Mouse (Mus musculus): ENCODE data around the gene Mpi. TPM values are rescaled to one million over a fixed set of nuclear protein-coding genes. Genes with fewer than 3 reads are reported as not detected.

The Mpi gene
- polyA plus RNA-seq (2015; fragmentation: Nextera tagmentation; extraction: Ambion mirVana) = 58.4 and 59.4 TPM in 2 replicates

GRCm38 (mm10) chr9:57552139-57552887 is at the start of gene Mpi:
Gene Mpi, minus strand, starts transcription at chr9:57552763.
- Histone ChIP-seq H3K4me2 (ENCODE audit: low read depth, low read length) (peak within 1 kb of the TSS; percentile 85), H3K4me3 (ENCODE audit: low read length) (peak within 1 kb of the TSS; percentile 73), H3K27me3 (replicated peaks; ENCODE audit: control insufficient read depth, insufficient read depth, low read length) (no peaks in the 10 kb centered on the region), H3K27ac (ENCODE audit: low read length) (peak within 1 kb of the TSS; percentile 55; the same call in 1 of the 2 replicates), H3K36me3 (ENCODE audit: control insufficient read depth, insufficient read depth, low read length) (0 out of 2 replicates have a peak, but pooled peaks cover 3% of the 10 kb centered on the region), H3K9me3 (ENCODE audit: control insufficient read depth, low read length) (no peaks in the 10 kb centered on the region), H3K4me1 (ENCODE audit: control insufficient read depth, insufficient read depth, low read length) (peaks cover 35% of the 10 kb centered on the region), H3K9ac (ENCODE audit: low read depth, low read length) (peak within 1 kb of the TSS; percentile 75)
- ATAC-seq = peak; percentile 34
- WGBS = 3% methylated on average over 28 of the region's 28 CpGs

GRCm38 (mm10) chr9:57602098-57602497 is 49.5 kb upstream of the Mpi start:
- Histone ChIP-seq H3K4me2 (ENCODE audit: low read depth, low read length) (no peak overlapping the region), H3K36me3 (ENCODE audit: control insufficient read depth, insufficient read depth, low read length) (no peaks in the 10 kb centered on the region), H3K4me1 (ENCODE audit: control insufficient read depth, insufficient read depth, low read length) (peaks cover 27% of the 10 kb centered on the region), H3K27ac (ENCODE audit: low read length) (no peak overlapping the region), H3K27me3 (replicated peaks; ENCODE audit: control insufficient read depth, insufficient read depth, low read length) (peaks cover 10% of the 10 kb centered on the region), H3K9me3 (ENCODE audit: control insufficient read depth, low read length) (no peaks in the 10 kb centered on the region), H3K9ac (ENCODE audit: low read depth, low read length) (no peak overlapping the region), H3K4me3 (ENCODE audit: low read length) (no peak overlapping the region)
- ATAC-seq = no peak
- WGBS = 58% methylated on average over 8 of the region's 8 CpGs

- H3K9me3 ChIP-seq (ENCODE audit: control insufficient read depth, low read length) = no peaks in the 10 kb centered on the region
- ATAC-seq = 0 out of 2 replicates have a peak, but pooled peaks have one; percentile 21
- no peak overlapping the region for H3K4me3 ChIP-seq (ENCODE audit: low read length)
- peaks cover 27% of the 10 kb centered on the region for H3K4me1 ChIP-seq (ENCODE audit: control insufficient read depth, insufficient read depth, low read length)
- peaks cover 7% of the 10 kb centered on the region for H3K27me3 ChIP-seq (replicated peaks; ENCODE audit: control insufficient read depth, insufficient read depth, low read length)
- no peak overlapping the region for H3K4me2 ChIP-seq (ENCODE audit: low read depth, low read length)
- H3K36me3 ChIP-seq (ENCODE audit: control insufficient read depth, insufficient read depth, low read length) = no peaks in the 10 kb centered on the region
- 13% methylated on average over 2 of the region's 2 CpGs for WGBS
- no peak overlapping the region for H3K9ac ChIP-seq (ENCODE audit: low read depth, low read length)
- H3K27ac ChIP-seq (ENCODE audit: low read length) = no peak overlapping the region
Measured at GRCm38 (mm10) chr9:57601353-57601706, 48.8 kb upstream of the Mpi start.

GRCm38 (mm10) chr9:57600620-57601352 is 48.2 kb upstream of the Mpi start:
- 3% methylated on average over 3 of the region's 3 CpGs for WGBS
- peak; percentile 88 for ATAC-seq
- Histone ChIP-seq H3K4me1 (ENCODE audit: control insufficient read depth, insufficient read depth, low read length) (peaks cover 27% of the 10 kb centered on the region), H3K4me3 (ENCODE audit: low read length) (no peak overlapping the region), H3K9me3 (ENCODE audit: control insufficient read depth, low read length) (no peaks in the 10 kb centered on the region), H3K27ac (ENCODE audit: low read length) (no peak overlapping the region), H3K36me3 (ENCODE audit: control insufficient read depth, insufficient read depth, low read length) (no peaks in the 10 kb centered on the region), H3K9ac (ENCODE audit: low read depth, low read length) (no peak overlapping the region), H3K4me2 (ENCODE audit: low read depth, low read length) (no peak overlapping the region), H3K27me3 (replicated peaks; ENCODE audit: control insufficient read depth, insufficient read depth, low read length) (peaks cover 4% of the 10 kb centered on the region; the same call in 1 of the 2 replicates)

- Histone ChIP-seq H3K4me2 (ENCODE audit: low read depth, low read length) (no peak overlapping the region), H3K27me3 (replicated peaks; ENCODE audit: control insufficient read depth, insufficient read depth, low read length) (no peaks in the 10 kb centered on the region), H3K36me3 (ENCODE audit: control insufficient read depth, insufficient read depth, low read length) (no peaks in the 10 kb centered on the region), H3K4me3 (ENCODE audit: low read length) (no peak overlapping the region), H3K9me3 (ENCODE audit: control insufficient read depth, low read length) (no peaks in the 10 kb centered on the region), H3K27ac (ENCODE audit: low read length) (no peak overlapping the region), H3K4me1 (ENCODE audit: control insufficient read depth, insufficient read depth, low read length) (peaks cover 27% of the 10 kb centered on the region), H3K9ac (ENCODE audit: low read depth, low read length) (0 out of 2 replicates have a peak overlapping the region, but pooled peaks have one; percentile 13)
- no peak for ATAC-seq
- 57% methylated on average over 8 of the region's 8 CpGs for WGBS
Measured at GRCm38 (mm10) chr9:57598851-57599563, 46.4 kb upstream of the Mpi start.

DNA sequence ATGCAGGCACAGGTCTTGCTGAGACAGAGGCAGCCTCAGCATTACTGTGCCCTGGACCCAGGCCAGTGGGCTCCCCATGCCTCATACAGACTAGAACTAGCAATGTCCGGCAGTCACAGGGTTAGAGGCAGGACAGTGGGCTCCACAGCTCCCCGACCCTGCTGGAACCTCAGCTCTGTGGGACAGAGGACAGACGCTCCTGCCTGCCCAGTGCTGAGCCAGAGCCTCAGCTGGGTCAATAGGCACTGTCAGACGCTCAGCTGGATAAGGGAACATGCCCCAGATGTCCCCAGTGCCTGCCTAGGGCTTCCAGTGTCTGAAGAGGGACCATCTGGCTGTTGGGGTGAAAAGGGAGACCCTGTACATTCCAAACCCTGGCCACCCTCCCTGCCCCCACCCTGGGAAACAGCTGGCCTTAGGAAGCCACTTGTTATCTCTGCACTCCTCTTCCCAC is 45.4 kb upstream of the Mpi start:
- Histone ChIP-seq H3K9ac (ENCODE audit: low read depth, low read length) (no peak overlapping the region), H3K9me3 (ENCODE audit: control insufficient read depth, low read length) (no peaks in the 10 kb centered on the region), H3K4me1 (ENCODE audit: control insufficient read depth, insufficient read depth, low read length) (peaks cover 27% of the 10 kb centered on the region), H3K4me3 (ENCODE audit: low read length) (no peak overlapping the region), H3K27me3 (replicated peaks; ENCODE audit: control insufficient read depth, insufficient read depth, low read length) (no peaks in the 10 kb centered on the region), H3K36me3 (ENCODE audit: control insufficient read depth, insufficient read depth, low read length) (0 out of 2 replicates have a peak, but pooled peaks cover under 1% of the 10 kb centered on the region), H3K27ac (ENCODE audit: low read length) (no peak overlapping the region), H3K4me2 (ENCODE audit: low read depth, low read length) (no peak overlapping the region)
- WGBS = 27% methylated on average over 4 of the region's 4 CpGs
- ATAC-seq = no peak

DNA sequence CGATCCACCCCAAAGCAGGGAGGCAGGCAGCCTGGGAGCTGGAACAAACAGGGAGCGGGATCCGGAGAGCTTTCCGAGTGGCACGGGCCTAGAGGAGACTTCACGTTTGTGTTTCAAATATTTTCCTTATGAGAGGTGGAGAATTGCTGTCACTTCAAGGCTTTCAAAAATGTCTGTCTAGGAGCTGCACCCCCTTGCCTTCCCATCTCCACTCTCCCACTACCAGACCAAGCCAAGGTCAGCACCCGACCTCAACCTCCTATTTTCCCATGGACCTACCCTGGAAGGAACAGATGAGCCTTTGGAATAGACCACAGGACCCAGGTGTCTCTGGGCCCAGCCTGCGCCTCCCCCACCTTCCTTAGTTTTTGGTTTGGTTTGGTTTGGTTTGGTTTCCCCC is 44.7 kb upstream of the Mpi start:
- Histone ChIP-seq H3K4me2 (ENCODE audit: low read depth, low read length) (no peak overlapping the region), H3K9me3 (ENCODE audit: control insufficient read depth, low read length) (no peaks in the 10 kb centered on the region), H3K4me1 (ENCODE audit: control insufficient read depth, insufficient read depth, low read length) (peaks cover 27% of the 10 kb centered on the region), H3K36me3 (ENCODE audit: control insufficient read depth, insufficient read depth, low read length) (0 out of 2 replicates have a peak, but pooled peaks cover 3% of the 10 kb centered on the region), H3K27ac (ENCODE audit: low read length) (no peak overlapping the region), H3K4me3 (ENCODE audit: low read length) (no peak overlapping the region), H3K9ac (ENCODE audit: low read depth, low read length) (no peak overlapping the region), H3K27me3 (replicated peaks; ENCODE audit: control insufficient read depth, insufficient read depth, low read length) (no peaks in the 10 kb centered on the region)
- 78% methylated on average over 8 of the region's 8 CpGs for WGBS
- ATAC-seq = no peak

DNA sequence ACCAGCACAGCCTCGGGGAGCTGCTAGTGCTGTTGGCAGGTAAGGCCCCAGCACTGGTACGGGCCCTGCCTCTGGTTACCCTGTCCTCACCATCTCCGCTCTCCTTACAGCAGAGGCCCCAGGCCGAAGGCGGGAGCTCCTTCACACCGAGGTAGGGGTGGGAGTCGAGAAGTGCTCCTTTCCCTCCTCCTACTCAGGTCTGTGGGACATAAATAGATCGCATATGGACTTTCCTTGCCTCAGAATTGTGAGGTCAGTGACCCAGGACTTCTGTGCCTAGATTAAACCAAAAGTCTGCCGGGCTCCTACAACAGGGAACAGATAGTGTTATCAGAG is 41.6 kb upstream of the Mpi start:
- Histone ChIP-seq H3K36me3 (ENCODE audit: control insufficient read depth, insufficient read depth, low read length) (0 out of 2 replicates have a peak, but pooled peaks cover 9% of the 10 kb centered on the region), H3K9me3 (ENCODE audit: control insufficient read depth, low read length) (no peaks in the 10 kb centered on the region), H3K4me3 (ENCODE audit: low read length) (no peak overlapping the region), H3K9ac (ENCODE audit: low read depth, low read length) (no peak overlapping the region), H3K27me3 (replicated peaks; ENCODE audit: control insufficient read depth, insufficient read depth, low read length) (no peaks in the 10 kb centered on the region), H3K27ac (ENCODE audit: low read length) (no peak overlapping the region), H3K4me2 (ENCODE audit: low read depth, low read length) (no peak overlapping the region), H3K4me1 (ENCODE audit: control insufficient read depth, insufficient read depth, low read length) (peaks cover 15% of the 10 kb centered on the region; the same call in 1 of the 2 replicates)
- no peak for ATAC-seq
- 75% methylated on average over 9 of the region's 9 CpGs for WGBS

All from intestine, embryonic 16.5 days (tissue).